Mouse (Mus musculus) lung, embryonic 15.5 days (tissue): ENCODE results near the gene Rassf4. TPM values are rescaled to one million over a fixed set of nuclear protein-coding genes. Genes with fewer than 3 reads are reported as not detected.

ENCODE experiments used
- ATAC-seq: fragments of 200-750 bp; cut with Nextera tagmentation; 2 replicates; pipeline ENCODE4 v1.8.0; 2017; ENCODE audit warnings: moderate number of reproducible peaks, borderline replicate concordance; ENCODE audit not compliant: low FRiP score, low TSS enrichment; ENCODE audit errors: extremely low read depth
- H3K27ac ChIP-seq: fragments of 300-500 bp; sonication (generic); 2 replicates; pipeline ENCODE4 v1.5.1; 2015; ENCODE audit warnings: moderate library complexity, mild to moderate bottlenecking, inconsistent platforms
- H3K27me3 ChIP-seq: fragments of 300-500 bp; sonication (generic); 2 replicates; pipeline ENCODE4 v1.6.1; 2015; ENCODE audit warnings: inconsistent platforms
- H3K36me3 ChIP-seq: fragments of 300-500 bp; sonication (generic); 2 replicates; pipeline ENCODE4 v1.6.1; 2015; ENCODE audit warnings: inconsistent platforms
- H3K4me1 ChIP-seq: fragments of 300-500 bp; sonication (generic); 2 replicates; pipeline ENCODE4 v1.6.1; 2015; ENCODE audit warnings: inconsistent platforms
- H3K4me2 ChIP-seq: fragments of 300-500 bp; sonication (generic); 2 replicates; pipeline ENCODE4 v1.6.1; 2015; ENCODE audit warnings: inconsistent platforms, mild to moderate bottlenecking, moderate library complexity
- H3K4me3 ChIP-seq: fragments of 300-500 bp; sonication (generic); 2 replicates; pipeline ENCODE4 v1.5.1; 2015; ENCODE audit warnings: mild to moderate bottlenecking, inconsistent platforms
- H3K9ac ChIP-seq: fragments of 300-500 bp; sonication (generic); 2 replicates; pipeline ENCODE4 v1.6.1; 2015; ENCODE audit warnings: inconsistent platforms
- H3K9me3 ChIP-seq: fragments of 300-500 bp; sonication (generic); 2 replicates; pipeline ENCODE4 v1.6.1; 2016; ENCODE audit warnings: inconsistent platforms
- WGBS: fragments of 180-500 bp; shearing (Covaris S2); methylation state at CpG from one replicate; pipeline ENCODE4 v1.1.7; 2015; 5-methylcytosine and 5-hydroxymethylcytosine counted together
- microRNA-seq: library from miRNA; unstranded; fragments of <30 nt; microRNA quantifications from one replicate; pipeline ENCODE4, GENCODE M21; 2016
- polyA plus RNA-seq: library from polyadenylated mRNA; unstranded; fragments of >200 nt; fragmentation: Nextera tagmentation; extraction: Ambion mirVana; gene quantifications from 2 replicates; pipeline ENCODE4 v1.2.1, GENCODE M21; 2015

Gene Rassf4
- polyA plus RNA-seq, 1 experiment from 2014 or later: 6.0 TPM

DNA sequence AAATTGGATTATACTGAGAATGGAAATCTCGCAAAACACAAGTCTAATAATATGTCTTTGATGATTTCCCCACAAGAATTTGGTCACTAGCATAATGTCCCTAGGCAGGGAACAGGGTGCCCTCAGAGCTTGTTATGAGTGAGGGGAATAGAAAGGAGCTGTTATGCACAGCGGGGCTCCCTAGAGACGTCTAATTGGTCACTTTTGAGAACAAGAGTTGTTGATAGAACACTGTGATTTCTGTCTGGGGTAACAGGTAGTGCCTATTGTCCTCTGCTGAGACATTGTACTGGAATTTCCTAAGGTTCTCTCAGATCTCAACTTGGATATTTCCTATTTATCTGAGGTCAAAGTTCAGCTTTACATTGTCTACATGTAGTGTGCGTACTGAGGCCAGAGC is 89.7 kb downstream of the Rassf4 start, which contains the start of gene Olfr215:
Gene Olfr215, minus strand, starts transcription at position 101 of the 400 bp plus-strand sequence.
- no peak for ATAC-seq
- Histone ChIP-seq H3K27ac (no peak within 1 kb of the TSS), H3K27me3 (no peaks in the 10 kb centered on the region), H3K9ac (no peak within 1 kb of the TSS), H3K4me3 (no peak within 1 kb of the TSS), H3K9me3 (no peaks in the 10 kb centered on the region), H3K4me2 (no peak within 1 kb of the TSS), H3K4me1 (no peaks in the 10 kb centered on the region), H3K36me3 (no peaks in the 10 kb centered on the region)
- WGBS: 70% methylated on average over 4 of the region's 4 CpGs

Small RNA genes lying within 50 kb of the gene (microRNA-seq; reads per million reads assigned to microRNA genes)
- gene Mir7043: not detected

Other genes starting within 250 kb of the Rassf4 start
- 0.84 and 1.0 TPM in 2 replicates for gene Alox5, start 212.8 kb downstream of the Rassf4 start, polyA plus RNA-seq
- not detected in 2 replicates for gene Olfr211, start 184.9 kb downstream of the Rassf4 start, polyA plus RNA-seq
- not detected in 2 replicates for gene Olfr212, start 167.4 kb downstream of the Rassf4 start, polyA plus RNA-seq
- not detected in 2 replicates for gene Olfr213, start 135.5 kb downstream of the Rassf4 start, polyA plus RNA-seq
- gene Gm5580, start 122.8 kb downstream of the Rassf4 start, polyA plus RNA-seq: 0.36 and 0.78 TPM in 2 replicates
- gene Olfr214, start 119.7 kb downstream of the Rassf4 start, polyA plus RNA-seq: not detected in 2 replicates
- not detected in 2 replicates for gene Olfr215, start 89.8 kb downstream of the Rassf4 start, polyA plus RNA-seq
- 162 and 169 TPM in 2 replicates for gene Zfp422, start 45.0 kb downstream of the Rassf4 start, polyA plus RNA-seq
- gene Depp1, start 23.3 kb downstream of the Rassf4 start, polyA plus RNA-seq: 33.2 and 38.0 TPM in 2 replicates
- 0.01 and 0.05 TPM in 2 replicates for gene Tmem72, start 43.0 kb upstream of the Rassf4 start, polyA plus RNA-seq